Mouse (Mus musculus): ENCODE results near the gene Mical1. TPM values are rescaled to one million over a fixed set of nuclear protein-coding genes. Genes with fewer than 3 reads are reported as not detected.

Gene Mical1
- total and polyA plus RNA-seq, 3 experiments, result 26.7 to 48.6 (median 34.6) TPM

DNA sequence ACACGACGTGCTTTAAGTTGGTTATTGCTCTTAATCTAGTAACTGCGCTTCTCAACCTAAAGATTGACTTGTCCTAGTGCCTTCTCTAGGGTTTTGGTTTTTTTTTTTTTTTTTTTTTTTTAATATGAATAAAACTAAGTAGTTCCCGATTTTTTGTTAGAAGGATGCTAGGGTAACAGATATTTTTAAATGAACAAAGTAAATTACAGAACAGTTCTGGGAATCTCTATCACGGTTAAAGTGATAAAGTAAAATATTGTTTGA is 44.2 kb downstream of the Mical1 start:
- Histone ChIP-seq H3K36me3 (replicated peaks) (peaks cover 26% of the 10 kb centered on the region), H3K9me3 (replicated peaks) (no peaks in the 10 kb centered on the region), H3K4me3 (ENCODE audit: low read depth, low read length) (peak overlapping the region; percentile 96), H3K4me1 (ENCODE audit: insufficient read depth, low read depth, low read length) (peaks cover 38% of the 10 kb centered on the region), H3K27me3 (ENCODE audit: insufficient read depth, low read length) (no peaks in the 10 kb centered on the region)
- no peak for ATAC-seq (ENCODE audit: extremely low read depth, insufficient number of reproducible peaks, low FRiP score, poor library complexity, severe bottlenecking)
- no peak for DNase-seq (ENCODE audit: low spot score)
- TF ChIP-seq CTCF (IDR thresholded peaks at IDR 0.05; ENCODE audit: low read depth, low read length) (no peak), GATA1 (IDR thresholded peaks at IDR 0.05; ENCODE audit: borderline replicate concordance, low read length) (no peak), TAL1 (conservative IDR thresholded peaks at IDR 0.05; ENCODE audit: low read depth, low read length) (no peak), GATA2 (IDR thresholded peaks at IDR 0.05; ENCODE audit: borderline replicate concordance, low read depth, low read length) (no peak), POLR2AphosphoS5 (IDR thresholded peaks at IDR 0.05; ENCODE audit: insufficient replicate concordance, low read depth, low read length) (no peak)

DNA sequence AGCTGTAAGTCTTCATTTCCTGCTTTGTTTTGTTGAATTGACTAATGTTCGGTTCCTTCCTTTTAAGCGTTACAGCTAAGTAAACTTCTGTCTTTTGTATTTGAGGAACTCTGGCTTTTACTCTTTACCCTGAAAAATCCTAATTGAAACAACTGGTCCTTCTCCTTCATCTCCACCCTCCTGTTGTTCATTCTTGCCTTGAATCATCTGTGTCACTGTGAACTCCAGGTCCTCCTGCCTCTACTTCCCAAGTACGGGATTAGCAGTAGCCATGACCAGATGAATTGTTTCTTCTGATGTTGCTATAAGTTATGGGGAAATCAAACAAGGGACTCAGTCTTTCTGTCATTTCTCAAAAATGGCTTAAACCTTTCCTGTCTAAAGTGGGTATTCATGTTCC is 47.3 kb downstream of the Mical1 start:
- Histone ChIP-seq H3K9me3 (replicated peaks) (no peaks in the 10 kb centered on the region), H3K4me3 (ENCODE audit: low read depth, low read length) (no peak overlapping the region), H3K4me1 (ENCODE audit: insufficient read depth, low read depth, low read length) (peaks cover 45% of the 10 kb centered on the region), H3K36me3 (replicated peaks) (peaks cover 50% of the 10 kb centered on the region), H3K27me3 (ENCODE audit: insufficient read depth, low read length) (no peaks in the 10 kb centered on the region)
- no peak for ATAC-seq (ENCODE audit: extremely low read depth, insufficient number of reproducible peaks, low FRiP score, poor library complexity, severe bottlenecking)
- no peak for DNase-seq (ENCODE audit: low spot score)
- TF ChIP-seq GATA1 (IDR thresholded peaks at IDR 0.05; ENCODE audit: borderline replicate concordance, low read length), result no peak
- no peak for TF ChIP-seq GATA2 (IDR thresholded peaks at IDR 0.05; ENCODE audit: borderline replicate concordance, low read depth, low read length)
- TF ChIP-seq POLR2AphosphoS5 (IDR thresholded peaks at IDR 0.05; ENCODE audit: insufficient replicate concordance, low read depth, low read length), result no peak
- TF ChIP-seq CTCF (IDR thresholded peaks at IDR 0.05; ENCODE audit: low read depth, low read length), result no peak
- no peak for TF ChIP-seq TAL1 (conservative IDR thresholded peaks at IDR 0.05; ENCODE audit: low read depth, low read length)

DNA sequence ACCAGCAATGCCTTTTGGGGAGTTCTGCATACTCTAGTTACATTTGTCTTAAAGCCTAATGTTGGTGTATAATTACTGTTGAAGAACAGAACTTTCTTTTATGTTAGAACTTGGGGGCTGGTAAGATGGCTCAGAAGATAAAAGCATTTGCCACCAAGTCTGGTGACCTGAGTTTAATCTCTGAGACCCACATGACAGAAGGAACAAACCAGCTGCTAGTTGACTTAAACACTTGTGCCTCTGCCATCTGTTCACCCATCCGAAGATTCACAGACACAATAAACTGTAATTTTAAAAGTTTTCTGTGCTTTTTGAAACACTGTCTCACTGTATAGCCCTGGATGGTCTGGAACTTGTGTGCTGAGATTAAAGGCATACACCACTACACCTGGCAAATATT is 49.6 kb downstream of the Mical1 start:
- ATAC-seq (ENCODE audit: extremely low read depth, insufficient number of reproducible peaks, low FRiP score, poor library complexity, severe bottlenecking), result no peak
- Histone ChIP-seq H3K4me1 (ENCODE audit: insufficient read depth, low read depth, low read length) (peaks cover 44% of the 10 kb centered on the region), H3K36me3 (replicated peaks) (peaks cover 70% of the 10 kb centered on the region), H3K27me3 (ENCODE audit: insufficient read depth, low read length) (no peaks in the 10 kb centered on the region), H3K4me3 (ENCODE audit: low read depth, low read length) (no peak overlapping the region), H3K9me3 (replicated peaks) (no peaks in the 10 kb centered on the region)
- no peak for DNase-seq (ENCODE audit: low spot score)
- TF ChIP-seq POLR2AphosphoS5 (IDR thresholded peaks at IDR 0.05; ENCODE audit: insufficient replicate concordance, low read depth, low read length), result no peak
- TF ChIP-seq TAL1 (conservative IDR thresholded peaks at IDR 0.05; ENCODE audit: low read depth, low read length), result peak; percentile 43
- TF ChIP-seq CTCF (IDR thresholded peaks at IDR 0.05; ENCODE audit: low read depth, low read length), result no peak
- no peak for TF ChIP-seq GATA1 (IDR thresholded peaks at IDR 0.05; ENCODE audit: borderline replicate concordance, low read length)
- TF ChIP-seq GATA2 (IDR thresholded peaks at IDR 0.05; ENCODE audit: borderline replicate concordance, low read depth, low read length), result no peak

DNA sequence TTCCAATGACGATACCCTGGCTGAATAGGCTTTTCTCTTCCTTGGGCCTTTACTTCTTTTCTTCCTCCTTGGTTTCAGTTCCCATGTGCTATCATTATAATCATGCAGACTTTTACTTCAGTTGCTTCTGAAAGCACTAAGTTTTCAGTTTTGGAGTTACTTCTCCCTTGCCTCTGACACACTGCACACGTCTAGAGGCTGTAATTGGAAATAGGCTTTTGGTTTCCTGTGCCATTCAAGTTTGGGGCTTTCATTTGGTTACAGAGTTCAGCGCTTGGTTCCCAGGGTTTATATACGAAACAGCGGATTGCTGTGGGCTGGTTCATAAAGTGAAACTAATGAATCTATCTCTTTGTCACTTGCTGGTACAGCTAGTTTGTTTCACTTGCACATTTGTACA is 53.9 kb downstream of the Mical1 start:
- H3K27me3 ChIP-seq (ENCODE audit: insufficient read depth, low read length), result no peaks in the 10 kb centered on the region
- ATAC-seq (ENCODE audit: extremely low read depth, insufficient number of reproducible peaks, low FRiP score, poor library complexity, severe bottlenecking), result no peak
- no peak overlapping the region for H3K4me3 ChIP-seq (ENCODE audit: low read depth, low read length)
- H3K36me3 ChIP-seq (replicated peaks), result peaks cover 82% of the 10 kb centered on the region
- DNase-seq (ENCODE audit: low spot score), result no peak
- no peaks in the 10 kb centered on the region for H3K9me3 ChIP-seq (replicated peaks)
- TF ChIP-seq GATA1 (IDR thresholded peaks at IDR 0.05; ENCODE audit: borderline replicate concordance, low read length) (no peak), POLR2AphosphoS5 (IDR thresholded peaks at IDR 0.05; ENCODE audit: insufficient replicate concordance, low read depth, low read length) (no peak), TAL1 (conservative IDR thresholded peaks at IDR 0.05; ENCODE audit: low read depth, low read length) (no peak), CTCF (IDR thresholded peaks at IDR 0.05; ENCODE audit: low read depth, low read length) (no peak), GATA2 (IDR thresholded peaks at IDR 0.05; ENCODE audit: borderline replicate concordance, low read depth, low read length) (no peak)
- H3K4me1 ChIP-seq (ENCODE audit: insufficient read depth, low read depth, low read length), result peaks cover 15% of the 10 kb centered on the region

DNA sequence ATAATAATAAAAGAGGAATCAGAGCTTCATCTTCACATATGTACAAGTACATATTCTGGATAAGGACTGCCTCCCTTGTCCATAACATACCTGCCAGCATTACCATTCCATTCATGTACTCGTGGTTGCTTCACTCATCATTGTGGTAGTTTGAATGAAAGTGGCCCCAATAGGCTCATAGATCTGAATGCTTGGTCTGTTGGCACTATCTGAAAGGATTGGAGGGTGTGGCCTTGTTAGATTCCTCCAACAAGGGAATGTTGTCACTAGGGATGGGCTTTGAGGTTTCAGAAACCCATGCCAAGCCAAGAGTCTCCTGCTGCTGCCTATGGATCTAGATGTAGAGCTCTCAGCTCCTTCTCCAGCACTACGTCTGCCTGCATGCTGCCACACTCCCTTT is 59.9 kb downstream of the Mical1 start:
- DNase-seq (ENCODE audit: low spot score) (no peak), ATAC-seq (ENCODE audit: extremely low read depth, insufficient number of reproducible peaks, low FRiP score, poor library complexity, severe bottlenecking) (no peak)
- TF ChIP-seq POLR2AphosphoS5 (IDR thresholded peaks at IDR 0.05; ENCODE audit: insufficient replicate concordance, low read depth, low read length) (no peak), GATA2 (IDR thresholded peaks at IDR 0.05; ENCODE audit: borderline replicate concordance, low read depth, low read length) (no peak), CTCF (IDR thresholded peaks at IDR 0.05; ENCODE audit: low read depth, low read length) (no peak), GATA1 (IDR thresholded peaks at IDR 0.05; ENCODE audit: borderline replicate concordance, low read length) (no peak), TAL1 (conservative IDR thresholded peaks at IDR 0.05; ENCODE audit: low read depth, low read length) (no peak)
- Histone ChIP-seq H3K4me3 (ENCODE audit: low read depth, low read length) (no peak overlapping the region), H3K4me1 (ENCODE audit: insufficient read depth, low read depth, low read length) (no peaks in the 10 kb centered on the region), H3K9me3 (replicated peaks) (no peaks in the 10 kb centered on the region), H3K27me3 (ENCODE audit: insufficient read depth, low read length) (no peaks in the 10 kb centered on the region), H3K36me3 (replicated peaks) (peaks cover 46% of the 10 kb centered on the region)

Other genes starting within 250 kb of the Mical1 start
- 27.0 and 32.6 TPM in 2 replicates for gene Fig4, start 173.1 kb upstream of the Mical1 start, total RNA-seq (2014; fragmentation: Nextera tagmentation)
- 31.3 and 35.6 TPM in 2 replicates for gene Fig4, start 173.1 kb upstream of the Mical1 start, total RNA-seq (2017)
- 3.5 and 3.9 TPM in 2 replicates for gene Fig4, start 173.1 kb upstream of the Mical1 start, polyA plus RNA-seq (2012)
- gene Ak9, start 172.3 kb upstream of the Mical1 start, total RNA-seq (2014; fragmentation: Nextera tagmentation), result not detected in 2 replicates
- not detected in 2 replicates for gene Ak9, start 172.3 kb upstream of the Mical1 start, total RNA-seq (2017)
- gene Ak9, start 172.3 kb upstream of the Mical1 start, polyA plus RNA-seq (2012), result not detected in 2 replicates
- 19.0 and 28.5 TPM in 2 replicates for gene Zbtb24, start 25.9 kb upstream of the Mical1 start, total RNA-seq (2014; fragmentation: Nextera tagmentation)
- 31.9 and 34.0 TPM in 2 replicates for gene Zbtb24, start 25.9 kb upstream of the Mical1 start, total RNA-seq (2017)
- gene Zbtb24, start 25.9 kb upstream of the Mical1 start, polyA plus RNA-seq (2012), result 13.7 and 14.0 TPM in 2 replicates
- 12.6 and 13.6 TPM in 2 replicates for gene Smpd2, start 14.1 kb downstream of the Mical1 start, total RNA-seq (2014; fragmentation: Nextera tagmentation)
- gene Smpd2, start 14.1 kb downstream of the Mical1 start, total RNA-seq (2017), result 6.6 and 9.1 TPM in 2 replicates
- 12.2 and 12.9 TPM in 2 replicates for gene Smpd2, start 14.1 kb downstream of the Mical1 start, polyA plus RNA-seq (2012)
- not detected in 2 replicates for gene Ppil6, start 14.1 kb downstream of the Mical1 start, total RNA-seq (2014; fragmentation: Nextera tagmentation)
- gene Ppil6, start 14.1 kb downstream of the Mical1 start, total RNA-seq (2017), result 0.16 and 0.29 TPM in 2 replicates
- 0.12 and 0.14 TPM in 2 replicates for gene Ppil6, start 14.1 kb downstream of the Mical1 start, polyA plus RNA-seq (2012)
- gene Cd164, start 43.1 kb downstream of the Mical1 start, total RNA-seq (2014; fragmentation: Nextera tagmentation), result 127 and 140 TPM in 2 replicates
- gene Cd164, start 43.1 kb downstream of the Mical1 start, total RNA-seq (2017), result 90.8 and 106 TPM in 2 replicates
- 156 and 183 TPM in 2 replicates for gene Cd164, start 43.1 kb downstream of the Mical1 start, polyA plus RNA-seq (2012)
- gene Ccdc162, start 240.3 kb downstream of the Mical1 start, total RNA-seq (2014; fragmentation: Nextera tagmentation), result not detected in 2 replicates
- 0.41 and 0.60 TPM in 2 replicates for gene Ccdc162, start 240.3 kb downstream of the Mical1 start, total RNA-seq (2017)
- gene Ccdc162, start 240.3 kb downstream of the Mical1 start, polyA plus RNA-seq (2012), result not detected in 2 replicates

Measured in G1E (cell line).